Mouse (Mus musculus): ENCODE results near the gene Defb36. TPM values are rescaled to one million over a fixed set of nuclear protein-coding genes. Genes with fewer than 3 reads are reported as not detected.

Defb36 gene
- polyA plus RNA-seq (2014; fragmentation: Illumina TruSeq; extraction: RNeasy Lipid Tissue Mini Kit (QIAGEN cat#74804); ENCODE audit: low read depth, low replicate concordance), result not detected

DNA sequence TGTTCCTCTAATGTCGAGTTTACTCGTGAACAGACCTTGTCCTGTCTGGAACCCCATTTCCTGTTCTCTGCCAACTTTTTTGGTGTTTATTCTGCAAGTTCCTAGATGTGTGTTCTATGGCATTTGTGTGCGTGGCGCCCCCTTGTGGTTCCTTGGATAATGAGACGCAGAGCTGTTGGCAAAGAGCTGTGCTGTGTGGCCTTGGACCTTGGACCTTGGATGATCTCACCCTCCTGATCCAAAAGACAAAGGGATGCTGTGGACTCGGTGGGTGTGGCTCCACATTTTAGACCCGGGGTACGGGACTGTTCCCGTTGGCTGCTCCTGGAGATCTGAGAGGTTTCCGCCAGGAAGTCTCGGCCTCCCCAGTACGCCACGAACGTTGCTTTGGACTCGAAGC is at the start of gene Defb36:
Gene Defb36, plus strand, starts transcription at position 271 of the 400 bp plus-strand sequence.

DNA sequence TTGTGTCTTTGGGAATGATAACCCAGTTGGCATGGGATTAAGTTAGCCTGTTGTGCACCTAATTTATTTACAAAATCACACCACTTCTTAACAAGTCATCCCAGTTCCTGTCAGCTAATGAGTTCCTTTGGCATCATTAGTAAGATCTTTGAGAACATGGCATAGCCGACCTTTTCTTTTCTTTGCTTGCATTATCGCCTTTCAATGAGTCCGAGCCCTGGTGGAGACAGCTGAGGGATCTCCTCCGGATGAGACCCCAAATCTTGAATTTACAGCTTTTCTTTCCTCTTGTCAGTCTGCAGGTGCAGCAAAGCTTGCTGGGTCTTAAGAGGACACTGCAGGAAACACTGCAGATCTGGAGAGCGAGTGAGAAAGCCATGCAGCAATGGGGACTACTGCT is 35.1 kb upstream of the Defb36 start, which contains the start of gene Gm17416:
Gene Gm17416, plus strand, starts transcription at position 301 of the 400 bp plus-strand sequence.

GRCm38 (mm10) chr2:152572114-152572794 is 31.9 kb upstream of the Defb36 start, which contains the start of gene Defb21:
TSS of gene Defb21 (plus strand) at chr2:152572744.

GRCm38 (mm10) chr2:152580107-152580506 is 24.0 kb upstream of the Defb36 start, which contains the start of gene Defb19:
TSS of gene Defb19 (minus strand) at chr2:152580312.

GRCm38 (mm10) chr2:152599299-152599698 is 4.8 kb upstream of the Defb36 start, which contains the start of gene Defb45:
TSS of gene Defb45 (minus strand) at chr2:152599399.

GRCm38 (mm10) chr2:152622953-152623352 is 18.8 kb downstream of the Defb36 start, which contains the start of gene Defb25:
TSS of gene Defb25 (minus strand) at chr2:152623053.

DNA sequence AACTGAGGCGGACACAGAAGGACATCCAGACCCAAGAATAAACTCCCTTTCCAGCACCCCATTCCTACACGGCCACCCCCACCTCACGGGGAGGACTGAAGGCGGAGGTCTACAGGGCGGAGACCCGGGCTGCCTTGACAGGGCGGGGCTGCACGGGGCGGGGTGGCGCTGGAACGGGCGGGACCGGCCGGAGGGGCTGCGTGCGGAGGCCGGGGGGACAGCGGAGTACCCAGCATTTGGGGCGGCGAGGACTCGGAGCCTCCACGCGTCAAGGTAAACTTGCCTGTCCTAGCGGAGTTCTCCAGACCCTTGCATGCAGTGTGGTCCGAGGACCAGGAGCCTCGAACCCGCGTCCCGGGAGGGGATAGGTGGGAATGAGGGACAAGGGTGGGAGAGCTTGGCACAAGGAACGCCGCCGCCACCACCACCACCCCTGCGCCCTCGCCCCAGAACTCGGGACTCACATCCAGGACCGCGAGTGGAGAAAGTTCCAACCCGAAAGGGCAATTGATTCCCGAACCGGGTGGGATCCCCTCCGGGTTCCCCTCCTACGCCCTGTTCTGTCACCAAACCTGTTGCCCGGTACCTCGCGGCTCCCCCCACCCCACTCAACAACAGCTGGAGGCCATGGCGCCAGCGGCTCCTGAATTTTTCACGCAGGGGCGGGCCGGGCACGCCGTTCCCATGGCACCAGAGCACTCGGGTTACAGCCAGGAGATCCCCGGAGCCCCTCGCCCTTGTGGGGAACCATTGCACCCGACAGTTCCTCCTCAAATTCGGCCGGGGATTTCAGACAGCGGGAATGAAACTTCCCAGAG is 22.9 kb downstream of the Defb36 start, which contains the start of gene Rem1:
Gene Rem1, plus strand, starts transcription at position 178 of the 818 bp plus-strand sequence.

Other genes with a start within 250 kb of the Defb36 start
- gene Nrsn2, start 227.7 kb upstream of the Defb36 start, polyA plus RNA-seq (2014; fragmentation: Illumina TruSeq; extraction: RNeasy Lipid Tissue Mini Kit (QIAGEN cat#74804); ENCODE audit: low read depth, low replicate concordance), result not detected
- gene Sox12, start 206.3 kb upstream of the Defb36 start, polyA plus RNA-seq (2014; fragmentation: Illumina TruSeq; extraction: RNeasy Lipid Tissue Mini Kit (QIAGEN cat#74804); ENCODE audit: low read depth, low replicate concordance), result 0.34 TPM
- gene Zcchc3, start 189.3 kb upstream of the Defb36 start, polyA plus RNA-seq (2014; fragmentation: Illumina TruSeq; extraction: RNeasy Lipid Tissue Mini Kit (QIAGEN cat#74804); ENCODE audit: low read depth, low replicate concordance), result 0.19 TPM
- not detected for gene 6820408C15Rik, start 188.7 kb upstream of the Defb36 start, polyA plus RNA-seq (2014; fragmentation: Illumina TruSeq; extraction: RNeasy Lipid Tissue Mini Kit (QIAGEN cat#74804); ENCODE audit: low read depth, low replicate concordance)
- gene Defb23, start 139.7 kb upstream of the Defb36 start, polyA plus RNA-seq (2014; fragmentation: Illumina TruSeq; extraction: RNeasy Lipid Tissue Mini Kit (QIAGEN cat#74804); ENCODE audit: low read depth, low replicate concordance), result not detected
- gene Defb20, start 127.3 kb upstream of the Defb36 start, polyA plus RNA-seq (2014; fragmentation: Illumina TruSeq; extraction: RNeasy Lipid Tissue Mini Kit (QIAGEN cat#74804); ENCODE audit: low read depth, low replicate concordance), result not detected
- gene Defb22, start 114.2 kb upstream of the Defb36 start, polyA plus RNA-seq (2014; fragmentation: Illumina TruSeq; extraction: RNeasy Lipid Tissue Mini Kit (QIAGEN cat#74804); ENCODE audit: low read depth, low replicate concordance), result not detected
- gene Defb26, start 92.6 kb upstream of the Defb36 start, polyA plus RNA-seq (2014; fragmentation: Illumina TruSeq; extraction: RNeasy Lipid Tissue Mini Kit (QIAGEN cat#74804); ENCODE audit: low read depth, low replicate concordance), result not detected
- gene Defb28, start 86.1 kb upstream of the Defb36 start, polyA plus RNA-seq (2014; fragmentation: Illumina TruSeq; extraction: RNeasy Lipid Tissue Mini Kit (QIAGEN cat#74804); ENCODE audit: low read depth, low replicate concordance), result not detected
- not detected for gene Defb29, start 64.2 kb upstream of the Defb36 start, polyA plus RNA-seq (2014; fragmentation: Illumina TruSeq; extraction: RNeasy Lipid Tissue Mini Kit (QIAGEN cat#74804); ENCODE audit: low read depth, low replicate concordance)
- gene Gm17416, start 35.0 kb upstream of the Defb36 start, polyA plus RNA-seq (2014; fragmentation: Illumina TruSeq; extraction: RNeasy Lipid Tissue Mini Kit (QIAGEN cat#74804); ENCODE audit: low read depth, low replicate concordance), result not detected
- gene Defb21, start 31.6 kb upstream of the Defb36 start, polyA plus RNA-seq (2014; fragmentation: Illumina TruSeq; extraction: RNeasy Lipid Tissue Mini Kit (QIAGEN cat#74804); ENCODE audit: low read depth, low replicate concordance), result not detected
- not detected for gene Defb19, start 24.0 kb upstream of the Defb36 start, polyA plus RNA-seq (2014; fragmentation: Illumina TruSeq; extraction: RNeasy Lipid Tissue Mini Kit (QIAGEN cat#74804); ENCODE audit: low read depth, low replicate concordance)
- gene Defb45, start 4.9 kb upstream of the Defb36 start, polyA plus RNA-seq (2014; fragmentation: Illumina TruSeq; extraction: RNeasy Lipid Tissue Mini Kit (QIAGEN cat#74804); ENCODE audit: low read depth, low replicate concordance), result not detected
- gene Defb25, start 18.7 kb downstream of the Defb36 start, polyA plus RNA-seq (2014; fragmentation: Illumina TruSeq; extraction: RNeasy Lipid Tissue Mini Kit (QIAGEN cat#74804); ENCODE audit: low read depth, low replicate concordance), result not detected
- gene Rem1, start 22.6 kb downstream of the Defb36 start, polyA plus RNA-seq (2014; fragmentation: Illumina TruSeq; extraction: RNeasy Lipid Tissue Mini Kit (QIAGEN cat#74804); ENCODE audit: low read depth, low replicate concordance), result not detected
- 35.5 TPM for gene H13, start 65.1 kb downstream of the Defb36 start, polyA plus RNA-seq (2014; fragmentation: Illumina TruSeq; extraction: RNeasy Lipid Tissue Mini Kit (QIAGEN cat#74804); ENCODE audit: low read depth, low replicate concordance)
- gene Mcts2, start 82.7 kb downstream of the Defb36 start, polyA plus RNA-seq (2014; fragmentation: Illumina TruSeq; extraction: RNeasy Lipid Tissue Mini Kit (QIAGEN cat#74804); ENCODE audit: low read depth, low replicate concordance), result 6.6 TPM
- gene Id1, start 131.9 kb downstream of the Defb36 start, polyA plus RNA-seq (2014; fragmentation: Illumina TruSeq; extraction: RNeasy Lipid Tissue Mini Kit (QIAGEN cat#74804); ENCODE audit: low read depth, low replicate concordance), result 8.1 TPM
- not detected for gene Cox4i2, start 149.8 kb downstream of the Defb36 start, polyA plus RNA-seq (2014; fragmentation: Illumina TruSeq; extraction: RNeasy Lipid Tissue Mini Kit (QIAGEN cat#74804); ENCODE audit: low read depth, low replicate concordance)
- gene Bcl2l1, start 227.4 kb downstream of the Defb36 start, polyA plus RNA-seq (2014; fragmentation: Illumina TruSeq; extraction: RNeasy Lipid Tissue Mini Kit (QIAGEN cat#74804); ENCODE audit: low read depth, low replicate concordance), result 12.8 TPM
- 0.37 TPM for gene Tpx2, start 243.6 kb downstream of the Defb36 start, polyA plus RNA-seq (2014; fragmentation: Illumina TruSeq; extraction: RNeasy Lipid Tissue Mini Kit (QIAGEN cat#74804); ENCODE audit: low read depth, low replicate concordance)